Mouse (Mus musculus) spleen, adult 2 months (tissue): ENCODE measurements at regions not wholly inside any gene's neighbourhood (a gene's known extent, or its start where the extent isn't known, plus 50 kb on each side); places are given as distances from the start of the nearest gene placed in this dataset.

ENCODE experiments used
- DNase-seq, 2 experiments: peaks; one replicate each; pipeline versions ENCODE4 v3.0.0 to v3.0.0-alpha.2; 2012 to 2021; ENCODE audit warnings: low spot score in 2 of 2, low read depth in 1 of 2
- H3K27ac ChIP-seq: fragments of 200-500 bp; 2 replicates; pipeline ENCODE4 v1.5.1; 2012; ENCODE audit warnings: low read length, inconsistent platforms; ENCODE audit not compliant: insufficient read depth
- H3K27me3 ChIP-seq: fragments of 200-500 bp; 2 replicates; pipeline ENCODE4 v1.6.1; 2012; ENCODE audit warnings: mild to moderate bottlenecking, moderate library complexity, low read length, inconsistent platforms; ENCODE audit not compliant: control insufficient read depth, insufficient read depth
- H3K36me3 ChIP-seq: fragments of 200-500 bp; 2 replicates; pipeline ENCODE4 v1.6.1; 2012; ENCODE audit warnings: mild to moderate bottlenecking, low read length, inconsistent platforms; ENCODE audit not compliant: control insufficient read depth, insufficient read depth
- H3K4me1 ChIP-seq: fragments of 200-500 bp; 2 replicates; pipeline ENCODE4 v1.6.1; 2011; ENCODE audit warnings: inconsistent platforms; ENCODE audit not compliant: control insufficient read depth, insufficient read depth, insufficient read length
- H3K4me3 ChIP-seq: fragments of 200-500 bp; 2 replicates; pipeline ENCODE4 v1.5.1; 2011; ENCODE audit warnings: mild to moderate bottlenecking, inconsistent platforms; ENCODE audit not compliant: insufficient read depth, insufficient read length; ENCODE audit errors: extremely low read depth
- CTCF ChIP-seq: fragments of 200-500 bp; IDR thresholded peaks from 2 replicates; pipeline ENCODE4 v1.5.1; 2011; ENCODE audit warnings: mild to moderate bottlenecking, inconsistent platforms; ENCODE audit not compliant: insufficient read depth, insufficient read length, insufficient replicate concordance; ENCODE audit errors: extremely low read depth
- POLR2A ChIP-seq: fragments of 200-500 bp; IDR thresholded peaks from 2 replicates; pipeline ENCODE4 v1.6.1; 2011; ENCODE audit warnings: low read depth, low read length, inconsistent platforms
- WGBS: fragments of 180-500 bp; shearing (Covaris S2); methylation state at CpG from one replicate; pipeline ENCODE4 v1.1.7; 2018; 5-methylcytosine and 5-hydroxymethylcytosine counted together

DNA sequence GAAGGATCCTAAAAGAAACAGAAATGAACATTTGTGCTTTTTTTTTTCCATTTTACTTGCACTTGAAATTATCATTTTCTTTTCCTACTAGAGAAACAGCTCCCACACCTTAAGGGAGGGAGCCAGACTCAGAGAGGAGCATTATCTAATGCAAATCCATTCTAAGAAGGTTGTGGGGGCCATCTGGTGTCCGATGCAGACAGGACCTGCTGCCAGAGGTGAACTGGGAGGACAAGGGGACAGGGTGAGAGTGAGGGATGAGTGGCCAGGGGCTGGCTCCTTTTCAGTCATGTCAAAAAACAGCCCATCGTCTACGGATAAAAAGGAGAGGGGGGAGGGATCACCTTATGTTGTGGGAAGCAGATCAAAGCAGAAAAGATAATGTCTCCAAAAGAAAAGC is 474.6 kb downstream of the Zfp536 start:
- H3K27ac ChIP-seq, result no peak overlapping the region
- DNase-seq, result no peak
- H3K36me3 ChIP-seq, result no peaks in the 10 kb centered on the region
- WGBS, result 75% methylated on average over 3 of the region's 3 CpGs
- no peak overlapping the region for H3K4me3 ChIP-seq
- no peaks in the 10 kb centered on the region for H3K27me3 ChIP-seq
- no peaks in the 10 kb centered on the region for H3K4me1 ChIP-seq
- no peak for TF ChIP-seq POLR2A
- TF ChIP-seq CTCF, result no peak

DNA sequence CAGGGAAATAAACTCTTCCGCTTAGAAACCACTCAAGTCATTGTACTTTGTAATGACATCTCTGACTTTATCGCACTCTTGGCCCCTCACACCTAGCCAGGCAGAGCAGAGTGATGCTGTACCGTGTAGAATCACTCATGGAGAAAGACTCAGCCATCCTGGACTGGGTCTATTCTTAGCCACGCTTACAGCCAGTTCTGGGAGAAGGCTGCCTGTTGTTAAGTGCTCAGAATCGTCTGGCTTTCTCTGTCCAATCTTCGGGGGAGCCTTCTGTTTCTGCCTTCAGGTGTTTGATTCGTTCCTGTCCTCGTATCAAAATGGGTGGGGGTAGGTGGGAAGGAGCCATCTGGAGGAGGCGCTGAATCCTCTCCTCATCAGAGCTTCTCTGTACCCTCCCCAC is 468.0 kb downstream of the Zfp536 start:
- WGBS, result 79% methylated on average over 9 of the region's 9 CpGs
- DNase-seq, result no peak
- H3K27me3 ChIP-seq, result no peaks in the 10 kb centered on the region
- TF ChIP-seq CTCF (no peak), POLR2A (no peak)
- H3K27ac ChIP-seq, result no peak overlapping the region
- H3K36me3 ChIP-seq, result no peaks in the 10 kb centered on the region
- no peaks in the 10 kb centered on the region for H3K4me1 ChIP-seq
- no peak overlapping the region for H3K4me3 ChIP-seq

DNA sequence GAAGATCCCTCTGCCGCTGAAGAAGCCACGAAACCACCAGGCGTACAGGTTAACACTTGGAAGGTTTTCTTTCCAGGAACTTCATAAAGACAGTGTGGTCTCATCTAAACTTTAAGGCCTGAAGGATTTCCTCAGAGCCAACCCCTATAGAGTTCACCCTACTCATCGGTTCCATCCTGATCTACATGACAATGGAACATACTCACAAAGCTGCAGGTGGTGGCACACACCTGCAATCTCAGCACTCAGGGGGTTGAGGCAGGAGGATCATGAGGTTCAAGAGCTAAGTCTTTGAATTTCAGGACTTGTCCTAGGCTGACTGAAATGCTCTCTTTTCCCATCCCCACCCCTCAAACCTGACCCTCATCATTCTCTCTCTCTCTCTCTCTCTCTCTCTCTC is 466.2 kb downstream of the Zfp536 start:
- Histone ChIP-seq H3K36me3 (no peaks in the 10 kb centered on the region), H3K4me1 (no peaks in the 10 kb centered on the region), H3K4me3 (no peak overlapping the region), H3K27ac (no peak overlapping the region), H3K27me3 (no peaks in the 10 kb centered on the region)
- DNase-seq, result no peak
- no peak for TF ChIP-seq POLR2A
- TF ChIP-seq CTCF, result no peak
- WGBS, result 77% methylated on average over 4 of the region's 4 CpGs

DNA sequence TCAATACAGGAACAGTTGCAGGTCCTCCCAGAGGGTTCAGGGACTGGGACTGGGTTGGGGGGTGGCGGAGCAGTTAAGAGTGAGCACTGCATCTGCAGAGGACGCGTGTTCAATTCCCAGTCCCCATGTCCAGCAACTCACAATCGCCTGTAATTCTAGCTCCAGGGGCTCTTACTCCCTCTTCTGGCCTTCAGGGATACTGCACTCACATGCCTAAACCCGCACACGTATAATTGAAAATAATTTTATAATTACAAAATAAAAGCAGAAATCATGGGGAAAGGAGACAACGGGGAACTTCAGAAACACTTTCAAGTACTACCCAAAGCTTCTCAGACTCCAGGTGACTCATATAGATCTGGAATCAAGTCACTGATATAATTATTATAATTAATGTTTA is 448.8 kb downstream of the Zfp536 start:
- no peak overlapping the region for H3K27ac ChIP-seq
- no peak overlapping the region for H3K4me3 ChIP-seq
- no peak for DNase-seq
- 93% methylated on average over 7 of the region's 7 CpGs for WGBS
- no peak for TF ChIP-seq CTCF
- TF ChIP-seq POLR2A, result no peak
- no peaks in the 10 kb centered on the region for H3K36me3 ChIP-seq
- no peaks in the 10 kb centered on the region for H3K27me3 ChIP-seq
- H3K4me1 ChIP-seq, result no peaks in the 10 kb centered on the region

DNA sequence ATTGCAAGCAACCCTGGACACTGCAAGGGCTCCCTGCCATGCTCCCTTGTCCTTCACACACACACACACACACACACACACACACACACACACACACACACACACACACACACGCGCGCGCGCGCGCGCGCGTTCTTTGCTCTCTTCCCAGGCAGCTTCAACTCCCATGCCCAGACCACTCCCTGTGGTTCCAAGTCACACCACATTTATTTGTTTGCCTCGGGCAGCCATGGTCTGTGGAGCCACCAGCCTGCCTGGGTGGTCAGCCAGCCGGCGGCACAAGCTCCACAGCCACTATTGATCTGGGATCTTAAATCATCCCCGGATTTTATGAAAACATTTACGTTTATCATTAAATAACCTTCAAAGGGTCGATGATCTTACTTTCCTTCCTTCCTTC is 440.0 kb downstream of the Zfp536 start:
- Histone ChIP-seq H3K4me3 (no peak overlapping the region), H3K36me3 (no peaks in the 10 kb centered on the region), H3K27me3 (no peaks in the 10 kb centered on the region), H3K4me1 (no peaks in the 10 kb centered on the region), H3K27ac (no peak overlapping the region)
- TF ChIP-seq POLR2A, result no peak
- no peak for TF ChIP-seq CTCF
- WGBS, result 88% methylated on average over 16 of the region's 16 CpGs
- no peak for DNase-seq

DNA sequence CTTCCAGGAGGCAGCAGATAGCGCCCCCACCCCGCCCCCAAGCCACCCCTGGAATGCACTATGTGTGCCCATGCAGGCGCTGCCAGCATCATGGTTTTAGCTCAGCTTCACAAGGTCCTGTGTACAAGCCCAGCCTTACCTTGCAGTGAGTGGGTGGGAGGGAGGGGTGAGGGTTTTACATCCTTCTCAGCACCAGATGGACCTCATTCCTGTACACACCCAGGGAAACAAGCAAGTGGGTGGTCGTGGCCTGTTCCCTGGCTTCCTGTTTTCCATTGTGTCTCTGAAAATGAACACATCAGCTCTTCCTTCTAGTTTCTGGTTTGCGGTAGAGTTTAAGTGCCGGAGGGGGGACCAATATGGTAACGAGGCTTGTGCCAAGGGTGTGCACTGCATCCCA is 438.2 kb downstream of the Zfp536 start:
- H3K27me3 ChIP-seq, result no peaks in the 10 kb centered on the region
- no peaks in the 10 kb centered on the region for H3K4me1 ChIP-seq
- H3K27ac ChIP-seq, result no peak overlapping the region
- H3K36me3 ChIP-seq, result no peaks in the 10 kb centered on the region
- no peak overlapping the region for H3K4me3 ChIP-seq
- DNase-seq, result no peak
- 46% methylated on average over 7 of the region's 7 CpGs for WGBS
- TF ChIP-seq CTCF, result no peak

DNA sequence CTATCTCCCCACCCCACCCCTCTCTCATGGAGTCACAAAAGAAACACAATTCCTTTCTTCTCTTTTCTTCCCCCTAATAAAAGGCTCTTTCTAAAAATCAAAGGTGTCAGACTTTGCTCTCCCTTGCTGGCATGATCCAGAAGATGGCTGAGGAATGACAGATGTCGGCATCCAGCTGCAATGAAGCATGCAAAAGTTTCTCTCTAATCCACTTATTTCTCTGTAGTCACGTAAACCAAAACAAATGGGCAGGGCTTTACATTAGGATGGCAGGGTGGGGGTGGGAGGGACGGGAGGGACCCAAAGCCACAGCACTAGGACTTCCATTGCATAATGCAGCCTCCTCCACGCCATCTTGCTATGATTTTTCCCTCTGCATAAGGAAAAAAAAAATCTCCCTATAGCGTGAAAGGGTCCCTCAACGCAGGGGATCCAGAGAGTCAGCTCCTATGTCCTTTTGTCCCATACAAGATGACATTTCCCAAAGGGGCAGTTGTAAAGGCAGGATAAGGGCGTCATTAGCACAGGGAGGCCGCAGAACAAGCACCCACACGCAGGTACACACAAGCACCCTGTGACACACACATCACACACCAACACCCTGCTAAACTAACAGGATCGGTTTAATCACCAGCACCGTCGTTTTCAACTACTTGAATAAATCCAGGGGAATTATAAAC is 437.1 kb downstream of the Zfp536 start:
- Histone ChIP-seq H3K27ac (no peak overlapping the region), H3K36me3 (no peaks in the 10 kb centered on the region), H3K4me3 (no peak overlapping the region), H3K4me1 (no peaks in the 10 kb centered on the region), H3K27me3 (no peaks in the 10 kb centered on the region)
- WGBS, result 27% methylated on average over 12 of the region's 12 CpGs
- TF ChIP-seq POLR2A (no peak), CTCF (no peak)
- no peak for DNase-seq

DNA sequence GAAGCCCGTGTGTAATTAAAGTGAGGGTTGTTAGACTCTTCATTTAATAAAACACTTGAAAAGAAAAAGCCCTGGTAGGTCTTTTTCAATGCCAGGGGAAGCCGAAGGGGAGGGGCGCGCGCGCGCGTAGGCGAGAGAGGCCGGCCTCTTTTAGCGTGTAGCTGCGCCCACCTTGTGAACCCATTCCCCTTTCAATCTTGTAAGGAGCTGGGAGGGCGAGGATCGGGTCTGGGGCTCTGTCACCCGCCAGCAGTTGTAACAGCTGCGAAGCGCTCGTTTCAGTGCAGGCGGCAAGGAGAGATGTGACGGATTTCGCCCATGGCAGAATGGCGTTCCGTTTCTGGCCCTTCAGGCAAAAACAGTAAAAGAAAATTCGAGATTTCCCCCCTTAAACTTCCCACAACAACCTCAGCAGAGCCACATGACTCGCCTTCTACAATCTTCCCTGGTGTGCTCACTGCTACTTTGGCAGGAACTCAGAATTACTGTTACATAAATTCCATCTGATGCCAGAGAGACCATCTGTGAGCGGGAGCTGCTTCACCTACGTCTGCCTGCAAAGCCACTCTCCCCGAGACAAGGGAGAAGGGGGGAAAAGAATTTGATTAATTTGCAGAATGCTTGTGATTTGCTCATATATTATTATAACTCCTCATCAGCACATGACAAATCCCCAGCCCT is 436.4 kb downstream of the Zfp536 start:
- Histone ChIP-seq H3K4me1 (no peaks in the 10 kb centered on the region), H3K36me3 (no peaks in the 10 kb centered on the region), H3K27ac (no peak overlapping the region), H3K27me3 (no peaks in the 10 kb centered on the region), H3K4me3 (no peak overlapping the region)
- WGBS, result 8% methylated on average over 28 of the region's 28 CpGs
- no peak for DNase-seq
- no peak for TF ChIP-seq POLR2A
- TF ChIP-seq CTCF, result no peak
